Mouse (Mus musculus) kidney, adult 2 months (tissue): ENCODE data around the gene Zmiz1. TPM values are rescaled to one million over a fixed set of nuclear protein-coding genes. Genes with fewer than 3 reads are reported as not detected.

Experiments used
- DNase-seq: peaks from one replicate; pipeline ENCODE4 v3.0.0; 2021
- H3K27ac ChIP-seq: fragments of 200-500 bp; 2 replicates; pipeline ENCODE4 v1.5.1; 2012; ENCODE audit warnings: low read depth, low read length, control low read depth, inconsistent platforms; ENCODE audit not compliant: insufficient read depth
- H3K27me3 ChIP-seq: fragments of 200-500 bp; replicated peaks from 2 replicates; pipeline ENCODE4 v1.6.1; 2012; ENCODE audit warnings: mild to moderate bottlenecking, moderate library complexity, low read length, inconsistent platforms; ENCODE audit not compliant: control insufficient read depth, insufficient read depth
- H3K36me3 ChIP-seq: fragments of 200-500 bp; 2 replicates; pipeline ENCODE4 v1.6.1; 2012; ENCODE audit warnings: mild to moderate bottlenecking, moderate library complexity, low read length, inconsistent platforms; ENCODE audit not compliant: control insufficient read depth, insufficient read depth
- H3K4me1 ChIP-seq: fragments of 200-500 bp; 2 replicates; pipeline ENCODE4 v1.6.1; 2011; ENCODE audit warnings: low read length; ENCODE audit not compliant: control insufficient read depth, insufficient read depth
- H3K4me3 ChIP-seq: fragments of 200-500 bp; 2 replicates; pipeline ENCODE4 v1.5.1; 2011; ENCODE audit warnings: mild to moderate bottlenecking, low read depth, low read length, control low read depth; ENCODE audit not compliant: insufficient read depth
- CTCF ChIP-seq: fragments of 200-500 bp; conservative IDR thresholded peaks from 2 replicates; pipeline ENCODE4 v1.5.1; 2011; ENCODE audit warnings: low read depth, mild to moderate bottlenecking, control low read depth, low read length, moderate library complexity, mixed read lengths; ENCODE audit not compliant: insufficient read depth, insufficient read length
- POLR2A ChIP-seq: fragments of 200-500 bp; IDR thresholded peaks from one replicate; pipeline ENCODE4 v1.6.1; 2011; ENCODE audit warnings: low read depth, low read length, control low read depth
- WGBS: fragments of 180-500 bp; shearing (Covaris S2); methylation state at CpG from one replicate; pipeline ENCODE4 v1.1.7; 2018; 5-methylcytosine and 5-hydroxymethylcytosine counted together
- polyA plus RNA-seq: library from polyadenylated mRNA; depleted of rRNA; stranded (reverse); fragments of >200 nt; gene quantifications from 2 replicates; pipeline ENCODE4 v1.2.3, GENCODE M21; 2012

The Zmiz1 gene
- polyA plus RNA-seq, 1 experiment: 42.6 TPM

DNA sequence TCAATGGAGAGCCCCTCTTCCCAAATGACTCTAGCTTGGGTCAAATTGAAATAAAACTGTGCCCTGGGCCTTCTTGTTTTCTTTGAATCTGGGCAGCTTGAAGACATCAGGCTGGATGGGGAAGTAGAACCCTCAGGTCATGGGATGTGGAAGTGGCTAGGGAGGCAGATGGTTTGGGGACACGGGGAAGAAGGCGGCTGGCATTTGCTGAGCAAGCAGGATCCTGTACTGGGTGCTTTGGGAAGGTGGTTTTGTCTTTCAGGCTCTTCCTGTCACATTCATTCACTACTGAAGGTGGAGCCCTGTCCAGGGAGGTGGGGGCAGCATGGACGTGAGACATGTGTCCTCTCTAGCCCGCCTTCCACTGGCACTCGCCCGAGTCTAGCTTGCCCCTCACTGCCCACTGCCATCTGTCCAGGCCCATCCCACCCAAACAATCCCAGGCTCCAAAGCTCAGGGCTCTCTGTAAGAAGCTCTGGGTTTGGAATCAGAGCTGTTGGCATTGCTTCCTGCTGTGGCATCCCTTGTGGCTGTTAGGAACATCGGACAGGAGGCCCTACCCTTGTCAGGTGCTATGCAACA, 11.3 kb downstream of the Zmiz1 start:
- WGBS: 37% methylated on average over 7 of the region's 7 CpGs
- H3K27ac ChIP-seq: peak overlapping the region; percentile 97
- no peak for DNase-seq

DNA sequence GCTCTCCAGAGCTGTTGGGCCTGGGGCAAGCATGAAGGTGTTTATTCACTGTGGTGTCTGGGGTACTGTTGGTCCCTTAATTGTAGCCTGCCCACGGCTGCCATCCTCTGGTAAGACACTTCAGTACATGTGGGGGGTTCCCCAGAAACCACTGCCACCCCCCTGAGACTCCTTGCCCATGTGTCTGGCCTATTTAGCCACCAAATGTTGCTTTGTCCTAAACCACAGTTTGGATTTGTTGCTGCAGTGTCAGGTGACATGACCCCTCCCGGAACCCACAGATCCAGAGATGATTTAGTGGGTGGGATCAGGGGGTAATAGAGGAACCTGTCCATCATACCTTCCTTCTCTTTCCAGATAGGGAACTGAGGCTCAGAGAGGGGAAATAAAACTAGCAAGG, 12.1 kb downstream of the Zmiz1 start:
- H3K36me3 ChIP-seq: no peaks in the 10 kb centered on the region
- no peak overlapping the region for H3K4me3 ChIP-seq
- no peak for DNase-seq
- H3K27ac ChIP-seq: peak overlapping the region; percentile 97
- H3K27me3 ChIP-seq: no peaks in the 10 kb centered on the region
- TF ChIP-seq CTCF (no peak), POLR2A (no peak)
- peaks cover 96% of the 10 kb centered on the region for H3K4me1 ChIP-seq
- 36% methylated on average over 2 of the region's 2 CpGs for WGBS

More for the DNA sequence above, 11.3 kb downstream of the Zmiz1 start:
- peaks cover 96% of the 10 kb centered on the region for H3K4me1 ChIP-seq
- no peaks in the 10 kb centered on the region for H3K27me3 ChIP-seq
- H3K4me3 ChIP-seq: no peak overlapping the region
- no peaks in the 10 kb centered on the region for H3K36me3 ChIP-seq
- TF ChIP-seq POLR2A: no peak
- TF ChIP-seq CTCF: no peak

DNA sequence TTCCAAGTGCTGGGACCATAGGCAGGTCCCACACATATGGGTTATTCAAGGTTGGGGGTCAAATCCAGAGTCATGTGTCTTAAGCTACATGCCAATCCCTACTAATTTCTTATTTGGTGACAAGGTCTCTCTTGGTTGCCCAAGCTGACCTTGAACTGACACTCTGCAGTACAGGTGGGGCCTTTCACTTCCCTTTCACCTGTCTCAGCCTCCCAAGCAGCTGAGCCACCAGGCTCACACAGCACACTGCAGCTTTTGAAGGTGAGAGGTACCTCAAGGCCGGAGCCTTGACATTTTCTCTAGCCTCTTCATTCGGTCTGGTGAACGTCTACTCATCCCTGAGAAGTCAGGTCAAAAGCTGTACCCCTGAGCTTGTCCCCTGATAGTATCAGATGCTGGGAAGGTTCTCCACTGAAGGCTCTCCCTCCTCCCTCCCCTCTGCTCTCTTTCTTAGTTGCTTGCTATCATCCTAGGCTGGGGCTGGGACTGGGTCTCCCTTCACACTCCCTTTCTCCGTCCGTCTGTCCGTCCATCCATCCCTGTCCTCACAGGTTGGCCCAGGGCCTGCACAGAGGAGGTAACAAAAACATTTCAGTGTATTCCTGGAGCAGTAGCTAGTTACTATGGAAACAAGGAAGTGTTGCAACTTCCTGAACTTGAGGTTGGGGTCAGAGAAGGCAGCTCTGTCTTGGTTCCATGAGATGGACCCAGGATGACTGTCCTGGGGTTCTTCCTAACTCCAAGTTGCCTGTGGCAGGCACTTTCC, 13.3 kb downstream of the Zmiz1 start:
- Histone ChIP-seq H3K4me3 (no peak overlapping the region), H3K27ac (peak overlapping the region; percentile 97), H3K27me3 (no peaks in the 10 kb centered on the region), H3K4me1 (peaks cover 97% of the 10 kb centered on the region), H3K36me3 (no peaks in the 10 kb centered on the region)
- 14% methylated on average over 6 of the region's 6 CpGs for WGBS
- DNase-seq: peak; percentile 84
- no peak for TF ChIP-seq CTCF
- no peak for TF ChIP-seq POLR2A

DNA sequence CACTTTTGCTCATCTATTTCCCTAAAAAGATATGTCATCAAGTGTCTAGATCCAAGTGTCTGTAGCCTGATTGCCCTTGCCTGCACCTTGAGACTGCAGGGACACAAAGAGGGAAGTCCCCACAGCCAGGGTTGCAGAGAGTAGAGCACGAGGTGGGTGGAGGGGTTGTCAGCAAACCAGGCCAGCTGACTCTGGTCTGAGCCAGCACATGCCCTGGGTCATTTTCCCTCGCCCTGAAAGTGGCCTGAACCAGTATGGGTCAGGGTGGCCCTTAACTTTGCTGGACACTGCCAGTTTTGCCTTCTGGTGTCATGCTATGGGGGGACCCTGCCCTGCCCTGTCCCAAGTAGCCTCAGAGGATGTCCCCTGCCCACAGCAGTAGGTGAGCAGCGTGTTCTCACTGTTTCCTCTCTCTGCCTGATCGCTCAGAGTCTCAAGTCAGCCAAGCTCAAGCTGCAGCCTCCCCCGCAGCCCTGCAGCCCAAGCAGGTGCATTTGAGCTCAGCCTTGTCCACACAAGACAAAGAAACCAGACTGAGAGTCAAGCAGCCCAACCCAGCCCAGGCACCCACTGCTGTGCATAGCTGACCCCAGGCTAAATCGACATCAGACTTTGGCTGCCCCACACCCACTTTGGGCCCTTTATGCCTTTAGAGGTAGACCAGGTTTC, 14.1 kb downstream of the Zmiz1 start:
- peak; percentile 85 for DNase-seq
- no peaks in the 10 kb centered on the region for H3K36me3 ChIP-seq
- H3K27ac ChIP-seq: peak overlapping the region; percentile 97
- H3K4me3 ChIP-seq: no peak overlapping the region
- TF ChIP-seq CTCF (no peak), POLR2A (no peak)
- no peaks in the 10 kb centered on the region for H3K27me3 ChIP-seq
- WGBS: 12% methylated on average over 6 of the region's 6 CpGs
- H3K4me1 ChIP-seq: peaks cover 92% of the 10 kb centered on the region

DNA sequence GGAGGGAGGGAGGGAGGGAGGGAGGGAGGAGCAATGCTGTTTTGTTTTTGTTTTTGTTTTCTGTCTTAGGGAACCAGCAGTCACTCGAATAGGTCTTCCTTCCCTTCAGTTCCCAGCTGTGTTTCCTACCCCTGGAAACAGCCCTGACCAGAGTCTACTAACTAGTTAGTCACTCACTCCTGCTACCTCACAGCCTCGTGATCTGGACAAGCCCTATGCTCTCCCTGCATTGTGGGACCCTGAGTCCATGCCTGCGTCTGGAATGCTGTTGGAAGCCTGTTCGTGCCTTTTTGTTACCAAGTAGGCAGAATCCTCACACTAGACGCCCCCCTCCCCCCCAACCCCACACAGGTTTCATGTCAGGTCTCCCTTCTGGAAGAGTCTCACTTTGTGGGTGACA, 15.0 kb downstream of the Zmiz1 start:
- no peak for TF ChIP-seq CTCF
- TF ChIP-seq POLR2A: no peak
- H3K27me3 ChIP-seq: no peaks in the 10 kb centered on the region
- no peak for DNase-seq
- 19% methylated on average over 5 of the region's 5 CpGs for WGBS
- no peaks in the 10 kb centered on the region for H3K36me3 ChIP-seq
- H3K4me3 ChIP-seq: no peak overlapping the region
- peak overlapping the region; percentile 97 for H3K27ac ChIP-seq
- peaks cover 86% of the 10 kb centered on the region for H3K4me1 ChIP-seq

- peak overlapping the region; percentile 97 for H3K27ac ChIP-seq
Observed at GRCm38 (mm10) chr14:25474732-25475131, 15.7 kb downstream of the Zmiz1 start.

DNA sequence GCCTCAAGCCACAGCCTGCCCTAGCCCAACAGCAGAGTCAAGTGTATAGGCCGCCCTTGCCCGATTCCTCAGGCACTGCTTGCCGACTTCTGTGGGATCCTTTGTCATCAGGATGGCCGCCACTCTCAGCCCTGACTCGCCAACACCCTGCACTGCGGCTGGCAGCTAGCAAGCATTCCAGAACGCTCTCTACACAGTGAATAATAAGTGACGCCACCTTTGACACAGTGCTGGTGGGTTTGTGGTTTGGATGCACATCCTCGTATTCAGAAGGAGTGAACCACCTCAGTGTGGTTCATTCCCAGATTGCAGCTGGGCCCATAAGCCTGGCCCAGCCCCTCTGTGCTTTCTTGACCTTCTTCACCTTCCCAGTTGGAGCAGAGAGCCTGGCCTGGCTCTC, 17.1 kb downstream of the Zmiz1 start:
- 52% methylated on average over 9 of the region's 9 CpGs for WGBS
- H3K27ac ChIP-seq: peak overlapping the region; percentile 54
- H3K27me3 ChIP-seq: no peaks in the 10 kb centered on the region
- no peak for TF ChIP-seq CTCF
- TF ChIP-seq POLR2A: no peak
- H3K36me3 ChIP-seq: no peaks in the 10 kb centered on the region
- no peak for DNase-seq
- no peak overlapping the region for H3K4me3 ChIP-seq
- H3K4me1 ChIP-seq: peaks cover 85% of the 10 kb centered on the region

More at GRCm38 (mm10) chr14:25474732-25475131, 15.7 kb downstream of the Zmiz1 start:
- 52% methylated on average over 6 of the region's 6 CpGs for WGBS
- TF ChIP-seq POLR2A (no peak), CTCF (no peak)
- Histone ChIP-seq H3K27me3 (no peaks in the 10 kb centered on the region), H3K4me1 (peaks cover 87% of the 10 kb centered on the region), H3K4me3 (no peak overlapping the region), H3K36me3 (no peaks in the 10 kb centered on the region)
- DNase-seq: no peak
